Mouse (Mus musculus) midbrain, embryonic 14.5 days (tissue): ENCODE results near the gene Luc7l. TPM values are rescaled to one million over a fixed set of nuclear protein-coding genes. Genes with fewer than 3 reads are reported as not detected.

Source experiments
- ATAC-seq: fragments of 200-750 bp; cut with Nextera tagmentation; 2 replicates; pipeline ENCODE4 v1.8.0; 2017; ENCODE audit warnings: moderate number of reproducible peaks, moderate library complexity; ENCODE audit not compliant: low FRiP score, low TSS enrichment
- DNase-seq: peaks from one replicate; pipeline ENCODE4 v3.0.0-alpha.2; 2015
- H3K27ac ChIP-seq: fragments of 300-500 bp; sonication (generic); replicated peaks from 2 replicates; pipeline ENCODE4 v1.5.1; 2014; ENCODE audit warnings: mild to moderate bottlenecking, low read depth, low read length, moderate library complexity
- H3K27me3 ChIP-seq: fragments of 300-500 bp; sonication (generic); 2 replicates; pipeline ENCODE4 v1.6.1; 2014; ENCODE audit warnings: low read length, control low read depth, mixed read lengths; ENCODE audit not compliant: control insufficient read depth, insufficient read depth
- H3K36me3 ChIP-seq: fragments of 300-500 bp; sonication (generic); 2 replicates; pipeline ENCODE4 v1.6.1; 2014; ENCODE audit warnings: low read length, control low read depth; ENCODE audit not compliant: control insufficient read depth, insufficient read depth
- H3K4me1 ChIP-seq: fragments of 300-500 bp; sonication (generic); 2 replicates; pipeline ENCODE4 v1.6.1; 2014; ENCODE audit warnings: mild to moderate bottlenecking, antibody characterized with exemption, low read length, control low read depth; ENCODE audit not compliant: control insufficient read depth, insufficient read depth
- H3K4me2 ChIP-seq: fragments of 300-500 bp; sonication (generic); 2 replicates; pipeline ENCODE4 v1.6.1; 2014; ENCODE audit warnings: mild to moderate bottlenecking, low read length, moderate library complexity
- H3K4me3 ChIP-seq: fragments of 300-500 bp; sonication (generic); replicated peaks from 2 replicates; pipeline ENCODE4 v1.5.1; 2014; ENCODE audit warnings: low read depth, low read length
- H3K9ac ChIP-seq: fragments of 300-500 bp; sonication (generic); replicated peaks from 2 replicates; pipeline ENCODE4 v1.6.1; 2014; ENCODE audit warnings: mild to moderate bottlenecking, low read length, moderate library complexity
- H3K9me3 ChIP-seq: fragments of 300-500 bp; sonication (generic); 2 replicates; pipeline ENCODE4 v1.6.1; 2016; ENCODE audit warnings: low read length, control low read depth, mixed read lengths; ENCODE audit not compliant: control insufficient read depth
- WGBS: fragments of 180-500 bp; shearing (Covaris S2); extraction: QIAGEN DNeasy Blood & Tissue Kit; methylation state at CpG from one replicate; pipeline ENCODE4 v1.1.7; 2014; 5-methylcytosine and 5-hydroxymethylcytosine counted together
- polyA plus RNA-seq: library from polyadenylated mRNA; unstranded; fragments of >200 nt; fragmentation: Nextera tagmentation; extraction: Ambion mirVana; gene quantifications from 2 replicates; pipeline ENCODE4 v1.2.1, GENCODE M21; 2014

Gene Luc7l
- 85.7 and 119 TPM in 2 replicates for polyA plus RNA-seq

DNA sequence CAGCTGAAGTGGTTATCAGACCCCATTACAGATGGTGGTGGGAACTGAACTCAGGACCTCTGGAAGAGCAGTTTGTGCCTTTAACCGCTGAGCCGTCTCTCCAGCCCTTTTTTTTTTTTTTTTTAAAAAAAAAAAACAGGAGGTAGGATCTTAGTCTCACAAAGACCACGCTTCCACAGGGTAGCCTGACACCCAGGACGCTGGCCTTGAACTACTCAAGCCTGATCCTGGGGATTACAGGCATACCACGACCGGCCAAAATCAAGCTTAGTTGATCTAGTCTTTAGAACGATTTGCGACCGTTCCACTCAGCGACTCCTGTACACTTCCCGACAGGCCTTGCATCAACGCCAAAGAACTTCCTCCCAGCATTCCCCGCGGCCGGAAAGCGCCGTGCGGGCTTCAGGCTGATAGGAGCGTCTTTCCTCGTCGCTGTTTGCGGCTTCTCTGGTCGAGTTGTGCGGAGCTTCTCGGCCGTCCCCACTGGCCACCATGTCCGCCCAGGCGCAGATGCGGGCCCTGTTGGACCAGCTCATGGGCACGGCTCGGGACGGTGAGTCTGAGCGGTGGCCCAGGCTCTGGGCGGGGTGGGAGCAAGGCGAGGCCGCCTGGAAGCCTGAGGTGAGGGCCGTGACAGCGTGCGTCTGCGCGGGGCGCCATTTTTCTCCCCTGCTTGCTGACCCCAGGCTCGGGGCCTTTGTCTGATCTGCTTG lies at the start of gene Luc7l:
Luc7l (plus strand) TSS at position 358 of the 713 bp plus-strand sequence.
- Histone ChIP-seq H3K36me3 (peaks cover 12% of the 10 kb centered on the region), H3K9me3 (no peaks in the 10 kb centered on the region), H3K9ac (peak within 1 kb of the TSS; percentile 94), H3K27ac (peak within 1 kb of the TSS; percentile 96), H3K4me1 (peaks cover 10% of the 10 kb centered on the region; the same call in 1 of the 2 replicates), H3K4me3 (peak within 1 kb of the TSS; percentile 93), H3K4me2 (peak within 1 kb of the TSS; percentile 87), H3K27me3 (no peaks in the 10 kb centered on the region)
- peak; percentile 92 for ATAC-seq
- DNase-seq, result peak; percentile 97
- WGBS, result under 1% methylated on average over 43 of the region's 43 CpGs

DNA sequence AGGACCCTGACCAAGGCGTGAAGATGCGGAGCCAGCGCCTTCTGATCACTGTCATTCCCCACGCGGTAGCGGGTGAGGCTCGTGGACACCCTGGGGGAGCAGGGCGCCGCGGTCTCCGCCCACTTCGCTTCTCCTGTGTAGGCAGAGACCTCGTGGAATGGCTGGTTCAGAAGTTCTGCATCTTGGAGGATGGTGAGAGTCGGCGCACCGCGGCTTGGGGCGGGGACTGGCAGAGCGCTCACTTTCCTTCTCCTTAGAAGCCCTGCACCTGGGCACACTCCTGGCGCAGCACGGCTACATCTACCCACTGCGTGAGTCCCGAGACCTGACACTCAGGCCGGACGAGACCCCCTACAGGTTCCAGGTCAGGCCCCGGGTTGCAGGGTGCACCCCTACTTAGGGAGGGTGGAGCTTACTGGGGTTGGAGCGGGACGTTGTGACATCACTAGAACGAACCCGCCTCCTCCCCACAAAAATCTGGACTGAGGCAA lies 49.3 kb upstream of the Luc7l start:
- peak; percentile 42 for DNase-seq
- H3K4me3 ChIP-seq, result peak overlapping the region; percentile 37
- H3K4me2 ChIP-seq, result peak overlapping the region; percentile 72
- H3K9me3 ChIP-seq, result no peaks in the 10 kb centered on the region
- ATAC-seq, result no peak
- WGBS, result under 1% methylated on average over 30 of the region's 30 CpGs
- peak overlapping the region; percentile 40; the same call in 1 of the 2 replicates for H3K9ac ChIP-seq
- H3K4me1 ChIP-seq, result peaks cover 13% of the 10 kb centered on the region; the same call in 1 of the 2 replicates
- H3K27me3 ChIP-seq, result peaks cover 44% of the 10 kb centered on the region
- no peaks in the 10 kb centered on the region for H3K36me3 ChIP-seq
- no peak overlapping the region for H3K27ac ChIP-seq

- H3K4me1 ChIP-seq, result peaks cover 13% of the 10 kb centered on the region; the same call in 1 of the 2 replicates
- no peak overlapping the region for H3K4me2 ChIP-seq
- no peak overlapping the region for H3K9ac ChIP-seq
- H3K36me3 ChIP-seq, result no peaks in the 10 kb centered on the region
- WGBS, result 12% methylated on average over 11 of the region's 11 CpGs
- H3K4me3 ChIP-seq, result no peak overlapping the region
- no peak for DNase-seq
- H3K9me3 ChIP-seq, result no peaks in the 10 kb centered on the region
- H3K27ac ChIP-seq, result no peak overlapping the region
- peaks cover 39% of the 10 kb centered on the region for H3K27me3 ChIP-seq
- no peak for ATAC-seq
These were observed 47.9 kb upstream of the Luc7l start for GRCm38 (mm10) chr17:26204766-26205165.

DNA sequence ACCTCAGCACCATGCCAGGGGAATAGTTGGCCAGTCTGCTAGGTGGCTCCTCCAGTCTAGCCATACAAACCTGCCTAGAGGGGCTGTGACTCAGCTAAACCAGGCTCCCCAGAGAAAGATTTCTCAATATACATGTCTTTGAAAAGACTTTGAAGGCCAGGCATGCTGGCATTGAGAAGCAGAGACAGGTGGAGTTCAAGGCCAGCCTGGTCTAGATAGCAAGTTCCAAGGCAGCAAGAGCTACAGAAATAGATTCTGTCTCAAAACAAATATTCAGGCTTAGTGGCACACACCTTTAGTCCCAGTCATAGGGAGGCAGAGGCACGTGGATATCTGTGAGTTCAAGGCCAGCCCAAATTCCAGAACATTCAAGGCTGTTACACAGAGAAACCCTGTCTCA lies 46.3 kb upstream of the Luc7l start:
- H3K9me3 ChIP-seq, result no peaks in the 10 kb centered on the region
- H3K36me3 ChIP-seq, result no peaks in the 10 kb centered on the region
- no peak overlapping the region for H3K4me2 ChIP-seq
- no peak overlapping the region for H3K9ac ChIP-seq
- ATAC-seq (no peak), DNase-seq (no peak)
- H3K4me1 ChIP-seq, result peaks cover 11% of the 10 kb centered on the region; the same call in 1 of the 2 replicates
- H3K27ac ChIP-seq, result no peak overlapping the region
- H3K4me3 ChIP-seq, result no peak overlapping the region
- WGBS, result 70% methylated on average over 1 of the region's 1 CpGs
- H3K27me3 ChIP-seq, result peaks cover 35% of the 10 kb centered on the region

- DNase-seq, result no peak
- WGBS, result 91% methylated on average over 12 of the region's 12 CpGs
- H3K36me3 ChIP-seq, result no peaks in the 10 kb centered on the region
- no peaks in the 10 kb centered on the region for H3K9me3 ChIP-seq
- H3K9ac ChIP-seq, result no peak within 1 kb of the TSS
- no peak within 1 kb of the TSS for H3K4me3 ChIP-seq
- H3K27ac ChIP-seq, result no peak within 1 kb of the TSS
- no peak for ATAC-seq
- no peak within 1 kb of the TSS for H3K4me2 ChIP-seq
- H3K4me1 ChIP-seq, result peaks cover 8% of the 10 kb centered on the region; the same call in 1 of the 2 replicates
- H3K27me3 ChIP-seq, result peaks cover 22% of the 10 kb centered on the region
These were observed 45.0 kb upstream of the Luc7l start, which contains the start of gene Arhgdig for GRCm38 (mm10) chr17:26207686-26208085. Arhgdig (minus strand) TSS chr17:26207786.

- Histone ChIP-seq H3K36me3 (peaks cover 17% of the 10 kb centered on the region; the same call in 1 of the 2 replicates), H3K4me2 (no peak overlapping the region), H3K4me1 (no peaks in the 10 kb centered on the region), H3K9ac (no peak overlapping the region), H3K27me3 (no peaks in the 10 kb centered on the region), H3K27ac (no peak overlapping the region), H3K9me3 (no peaks in the 10 kb centered on the region), H3K4me3 (no peak overlapping the region)
- 89% methylated on average over 7 of the region's 7 CpGs for WGBS
- DNase-seq (no peak), ATAC-seq (no peak)
These were observed 40.5 kb upstream of the Luc7l start for GRCm38 (mm10) chr17:26212241-26212640.

DNA sequence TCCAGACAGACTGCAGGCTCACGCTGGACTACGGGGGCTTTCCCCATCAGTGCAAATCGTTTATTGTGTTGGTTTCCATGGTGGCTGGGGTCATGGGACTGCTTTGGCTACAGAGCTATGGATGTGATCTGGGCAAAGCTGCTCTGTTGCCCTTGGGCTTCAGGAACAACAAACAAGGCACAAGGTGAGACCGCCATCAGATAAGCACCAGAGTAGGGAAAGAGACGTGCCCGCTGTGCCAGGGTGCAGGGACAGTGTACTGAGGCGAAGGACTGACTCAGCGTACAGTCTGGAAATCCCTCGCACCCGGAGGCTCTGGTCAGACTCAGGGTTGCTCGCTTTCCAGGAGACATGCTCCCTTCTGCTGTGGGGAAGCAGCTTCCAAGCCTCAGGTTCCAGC lies 40.0 kb upstream of the Luc7l start:
- no peak overlapping the region for H3K27ac ChIP-seq
- DNase-seq (no peak), ATAC-seq (no peak)
- peaks cover 17% of the 10 kb centered on the region; the same call in 1 of the 2 replicates for H3K36me3 ChIP-seq
- no peaks in the 10 kb centered on the region for H3K4me1 ChIP-seq
- no peaks in the 10 kb centered on the region for H3K9me3 ChIP-seq
- H3K4me2 ChIP-seq, result no peak overlapping the region
- H3K27me3 ChIP-seq, result no peaks in the 10 kb centered on the region
- WGBS, result 88% methylated on average over 11 of the region's 11 CpGs
- H3K9ac ChIP-seq, result no peak overlapping the region
- no peak overlapping the region for H3K4me3 ChIP-seq

DNA sequence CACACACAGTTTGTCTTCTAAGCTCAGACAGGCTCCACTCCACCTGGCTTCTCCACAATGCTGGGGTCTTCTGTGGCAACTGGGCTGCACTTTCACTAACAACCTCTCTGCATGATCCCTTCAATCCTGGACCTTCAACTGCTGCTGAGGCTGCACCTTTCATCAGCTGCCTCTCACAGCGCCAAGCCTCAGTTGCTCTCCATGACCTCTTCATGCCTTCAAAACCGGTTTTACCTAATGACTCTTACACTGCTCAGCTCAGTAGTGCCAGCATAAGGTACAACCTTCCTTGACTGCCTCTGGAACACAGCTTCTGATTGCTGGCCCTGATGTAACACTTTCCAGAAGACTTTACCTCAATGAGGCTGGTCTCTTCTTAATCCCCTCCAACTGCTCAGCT lies 31.2 kb upstream of the Luc7l start:
- no peak for ATAC-seq
- no peaks in the 10 kb centered on the region for H3K9me3 ChIP-seq
- DNase-seq, result no peak
- 68% methylated on average over 2 of the region's 2 CpGs for WGBS
- peaks cover 18% of the 10 kb centered on the region for H3K36me3 ChIP-seq
- H3K9ac ChIP-seq, result no peak overlapping the region
- H3K27me3 ChIP-seq, result no peaks in the 10 kb centered on the region
- H3K27ac ChIP-seq, result no peak overlapping the region
- no peak overlapping the region for H3K4me3 ChIP-seq
- no peaks in the 10 kb centered on the region for H3K4me1 ChIP-seq
- no peak overlapping the region for H3K4me2 ChIP-seq

- ATAC-seq (no peak), DNase-seq (no peak)
- WGBS, result 90% methylated on average over 12 of the region's 12 CpGs
- Histone ChIP-seq H3K4me1 (no peaks in the 10 kb centered on the region), H3K27ac (no peak overlapping the region), H3K9ac (no peak overlapping the region), H3K9me3 (no peaks in the 10 kb centered on the region), H3K36me3 (peaks cover 2% of the 10 kb centered on the region; the same call in 1 of the 2 replicates), H3K4me3 (no peak overlapping the region), H3K27me3 (no peaks in the 10 kb centered on the region), H3K4me2 (no peak overlapping the region)
These were observed 27.5 kb upstream of the Luc7l start for GRCm38 (mm10) chr17:26225150-26225549.
